Mouse (Mus musculus) midbrain, embryonic 10.5 days (tissue): Measurements from ENCODE around the gene Afp. TPM values are rescaled to one million over a fixed set of nuclear protein-coding genes. Genes with fewer than 3 reads are reported as not detected.
A peak's percentile ranks its signal among the peaks of the same experiment; 100 is the strongest.

ENCODE experiments used
- DNase-seq: peaks from one replicate; pipeline ENCODE4 v3.0.0-alpha.2; 2017; ENCODE audit warnings: low spot score
- H3K27ac ChIP-seq: fragments of 300-500 bp; sonication (generic); replicated peaks from 2 replicates; pipeline ENCODE4 v1.5.1; 2016; ENCODE audit warnings: mild to moderate bottlenecking
- H3K27me3 ChIP-seq: fragments of 300-500 bp; sonication (generic); 2 replicates; pipeline ENCODE4 v1.6.1; 2016; ENCODE audit warnings: low read depth, mild to moderate bottlenecking; ENCODE audit not compliant: poor library complexity, severe bottlenecking
- H3K36me3 ChIP-seq: fragments of 300-500 bp; sonication (generic); 2 replicates; pipeline ENCODE4 v1.6.1; 2016; ENCODE audit warnings: mild to moderate bottlenecking, moderate library complexity
- H3K4me1 ChIP-seq: fragments of 300-500 bp; sonication (generic); 2 replicates; pipeline ENCODE4 v1.6.1; 2016
- H3K4me3 ChIP-seq: fragments of 300-500 bp; sonication (generic); 2 replicates; pipeline ENCODE4 v1.5.1; 2016; ENCODE audit warnings: mild to moderate bottlenecking, moderate library complexity
- H3K9me3 ChIP-seq: fragments of 300-500 bp; sonication (generic); replicated peaks from 2 replicates; pipeline ENCODE4 v1.6.1; 2016; ENCODE audit warnings: mild to moderate bottlenecking
- WGBS: fragments of 180-500 bp; shearing (Covaris S2); methylation state at CpG from one replicate; pipeline ENCODE4 v1.1.7; 2016; 5-methylcytosine and 5-hydroxymethylcytosine counted together
- polyA plus RNA-seq: library from polyadenylated mRNA; unstranded; fragments of >200 nt; fragmentation: Nextera tagmentation; extraction: Ambion mirVana; gene quantifications from 2 replicates; pipeline ENCODE4 v1.2.1, GENCODE M21; 2016

Gene Afp
- polyA plus RNA-seq, 1 experiment from 2014 or later: 0.16 TPM

- Histone ChIP-seq H3K4me1 (no peaks in the 10 kb centered on the region), H3K27me3 (no peaks in the 10 kb centered on the region), H3K9me3 (no peaks in the 10 kb centered on the region), H3K4me3 (no peak overlapping the region), H3K27ac (no peak overlapping the region), H3K36me3 (no peaks in the 10 kb centered on the region)
- no peak for DNase-seq
- 88% methylated on average over 7 of the region's 7 CpGs for WGBS
These were observed 13.0 kb upstream of the Afp start for GRCm38 (mm10) chr5:90477308-90478140.

DNA sequence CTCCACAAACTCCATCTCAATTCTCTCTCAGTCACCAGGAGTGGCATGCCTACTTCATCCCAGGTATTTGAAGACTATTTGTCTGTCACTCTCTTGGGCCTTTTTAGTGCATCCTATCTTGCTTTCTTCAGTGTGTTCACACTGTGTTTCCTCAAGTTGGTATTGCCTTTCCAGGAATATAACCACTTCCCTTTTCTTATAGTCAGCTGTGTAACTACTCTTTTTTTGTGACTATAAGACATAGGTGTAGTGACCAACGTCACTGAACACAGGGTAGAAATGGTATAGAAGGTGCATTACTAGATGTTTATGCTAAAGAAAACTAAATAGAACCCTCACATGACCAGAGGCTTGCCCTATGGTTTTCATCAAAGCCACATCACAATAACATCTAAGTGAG, 11.7 kb upstream of the Afp start:
- WGBS: 91% methylated on average over 1 of the region's 1 CpGs
- no peak for DNase-seq
- H3K9me3 ChIP-seq: no peaks in the 10 kb centered on the region
- H3K27ac ChIP-seq: no peak overlapping the region
- no peaks in the 10 kb centered on the region for H3K27me3 ChIP-seq
- no peaks in the 10 kb centered on the region for H3K4me1 ChIP-seq
- no peak overlapping the region for H3K4me3 ChIP-seq
- H3K36me3 ChIP-seq: no peaks in the 10 kb centered on the region

GRCm38 (mm10) chr5:90485597-90485996, 4.9 kb upstream of the Afp start:
- no peak for DNase-seq
- H3K27ac ChIP-seq: no peak overlapping the region
- no peak overlapping the region for H3K4me3 ChIP-seq
- H3K9me3 ChIP-seq: no peaks in the 10 kb centered on the region
- H3K27me3 ChIP-seq: no peaks in the 10 kb centered on the region
- no peaks in the 10 kb centered on the region for H3K36me3 ChIP-seq
- 91% methylated on average over 7 of the region's 7 CpGs for WGBS
- no peaks in the 10 kb centered on the region for H3K4me1 ChIP-seq

GRCm38 (mm10) chr5:90488323-90488722, 2.2 kb upstream of the Afp start:
- Histone ChIP-seq H3K27ac (no peak overlapping the region), H3K4me3 (no peak overlapping the region), H3K9me3 (no peaks in the 10 kb centered on the region), H3K36me3 (no peaks in the 10 kb centered on the region), H3K4me1 (no peaks in the 10 kb centered on the region), H3K27me3 (no peaks in the 10 kb centered on the region)
- 85% methylated on average over 7 of the region's 7 CpGs for WGBS
- no peak for DNase-seq

DNA sequence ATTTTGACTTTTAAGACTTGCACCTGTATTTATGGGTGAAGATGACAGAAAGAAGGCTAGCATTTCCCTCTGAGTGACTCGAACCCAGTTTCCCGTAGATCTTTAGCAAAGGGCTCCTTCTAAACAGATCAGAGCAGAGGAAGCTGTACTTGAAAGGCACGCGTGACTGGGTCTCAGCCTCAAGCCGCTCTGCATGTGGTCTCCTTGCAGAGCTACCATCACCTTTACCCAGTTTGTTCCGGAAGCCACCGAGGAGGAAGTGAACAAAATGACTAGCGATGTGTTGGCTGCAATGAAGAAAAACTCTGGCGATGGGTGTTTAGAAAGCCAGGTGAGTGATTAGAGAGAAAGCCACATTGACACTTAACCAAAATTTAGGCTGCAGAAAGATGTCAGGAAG, 1.9 kb downstream of the Afp start:
- Histone ChIP-seq H3K27ac (no peak overlapping the region), H3K4me3 (no peak overlapping the region), H3K36me3 (no peaks in the 10 kb centered on the region), H3K4me1 (no peaks in the 10 kb centered on the region), H3K9me3 (no peaks in the 10 kb centered on the region), H3K27me3 (no peaks in the 10 kb centered on the region)
- DNase-seq: no peak
- 78% methylated on average over 9 of the region's 9 CpGs for WGBS

GRCm38 (mm10) chr5:90494308-90494707, 3.8 kb downstream of the Afp start:
- WGBS: 87% methylated on average over 4 of the region's 4 CpGs
- H3K27ac ChIP-seq: no peak overlapping the region
- no peaks in the 10 kb centered on the region for H3K27me3 ChIP-seq
- H3K36me3 ChIP-seq: no peaks in the 10 kb centered on the region
- no peaks in the 10 kb centered on the region for H3K4me1 ChIP-seq
- DNase-seq: no peak
- H3K4me3 ChIP-seq: no peak overlapping the region
- H3K9me3 ChIP-seq: no peaks in the 10 kb centered on the region

- Histone ChIP-seq H3K27me3 (no peaks in the 10 kb centered on the region), H3K4me1 (no peaks in the 10 kb centered on the region), H3K36me3 (no peaks in the 10 kb centered on the region), H3K9me3 (no peaks in the 10 kb centered on the region), H3K27ac (no peak overlapping the region), H3K4me3 (no peak overlapping the region)
- no peak for DNase-seq
- WGBS: 71% methylated on average over 7 of the region's 7 CpGs
These were observed 9.0 kb downstream of the Afp start for GRCm38 (mm10) chr5:90499509-90499908.

GRCm38 (mm10) chr5:90500714-90501113, 10.2 kb downstream of the Afp start:
- DNase-seq: peak; percentile 75
- Histone ChIP-seq H3K36me3 (no peaks in the 10 kb centered on the region), H3K27me3 (no peaks in the 10 kb centered on the region), H3K4me1 (no peaks in the 10 kb centered on the region), H3K9me3 (no peaks in the 10 kb centered on the region), H3K4me3 (no peak overlapping the region), H3K27ac (no peak overlapping the region)
- WGBS: 9% methylated on average over 6 of the region's 6 CpGs

DNA sequence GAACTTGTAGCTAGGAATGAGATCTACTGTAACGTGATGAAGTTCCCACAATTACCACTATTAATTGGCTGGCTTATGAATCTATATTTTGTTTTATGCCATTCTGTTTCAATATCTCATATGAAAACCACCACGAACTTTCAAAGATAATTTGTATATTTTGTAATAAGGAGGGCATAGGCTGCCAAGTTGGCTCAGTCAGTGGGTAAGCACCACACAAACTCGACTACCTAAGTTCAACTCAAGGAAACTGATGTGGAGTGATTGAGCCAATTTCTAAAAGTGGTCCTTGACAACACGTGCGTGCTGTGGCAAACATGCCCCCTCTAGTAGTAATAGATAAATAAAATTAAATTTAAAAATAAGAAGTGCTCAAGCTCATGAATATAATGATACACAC, 11.2 kb downstream of the Afp start:
- no peak overlapping the region for H3K4me3 ChIP-seq
- H3K4me1 ChIP-seq: no peaks in the 10 kb centered on the region
- no peaks in the 10 kb centered on the region for H3K9me3 ChIP-seq
- H3K27me3 ChIP-seq: no peaks in the 10 kb centered on the region
- no peaks in the 10 kb centered on the region for H3K36me3 ChIP-seq
- no peak for DNase-seq
- no peak overlapping the region for H3K27ac ChIP-seq
- 91% methylated on average over 5 of the region's 5 CpGs for WGBS

DNA sequence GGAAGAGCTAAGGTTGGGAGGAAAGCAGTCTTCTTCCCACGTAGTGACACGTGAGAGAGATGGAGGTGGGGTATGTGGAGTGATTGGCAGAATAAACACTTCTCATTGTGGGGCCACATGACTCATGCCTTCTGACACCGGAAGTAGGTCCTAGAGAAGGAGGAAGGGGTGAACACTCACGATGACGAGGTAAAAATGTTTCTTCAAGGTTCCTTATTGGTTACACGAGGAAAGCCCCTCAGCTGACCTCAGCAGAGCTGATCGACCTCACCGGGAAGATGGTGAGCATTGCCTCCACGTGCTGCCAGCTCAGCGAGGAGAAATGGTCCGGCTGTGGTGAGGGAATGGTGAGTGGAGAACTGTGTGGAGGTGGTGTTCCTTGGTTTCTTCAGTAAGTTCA, 14.2 kb downstream of the Afp start:
- 86% methylated on average over 11 of the region's 11 CpGs for WGBS
- Histone ChIP-seq H3K27ac (no peak overlapping the region), H3K4me3 (no peak overlapping the region), H3K36me3 (no peaks in the 10 kb centered on the region), H3K9me3 (no peaks in the 10 kb centered on the region), H3K27me3 (no peaks in the 10 kb centered on the region), H3K4me1 (peaks cover 6% of the 10 kb centered on the region)
- DNase-seq: no peak

DNA sequence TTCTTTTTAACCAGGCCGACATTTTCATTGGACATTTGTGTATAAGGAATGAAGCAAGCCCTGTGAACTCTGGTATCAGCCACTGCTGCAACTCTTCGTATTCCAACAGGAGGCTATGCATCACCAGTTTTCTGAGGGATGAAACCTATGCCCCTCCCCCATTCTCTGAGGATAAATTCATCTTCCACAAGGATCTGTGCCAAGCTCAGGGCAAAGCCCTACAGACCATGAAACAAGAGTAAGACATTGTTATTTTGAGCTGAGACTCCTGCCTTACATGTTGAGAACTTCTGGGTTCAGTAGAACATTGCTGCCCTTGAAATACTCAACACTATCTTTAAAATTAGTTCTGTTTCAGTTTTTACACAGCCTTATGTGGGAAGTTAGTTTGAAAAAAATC, 16.0 kb downstream of the Afp start:
- H3K9me3 ChIP-seq: no peaks in the 10 kb centered on the region
- H3K4me1 ChIP-seq: peaks cover 6% of the 10 kb centered on the region
- no peaks in the 10 kb centered on the region for H3K36me3 ChIP-seq
- no peak for DNase-seq
- no peak overlapping the region for H3K4me3 ChIP-seq
- no peak overlapping the region for H3K27ac ChIP-seq
- no peaks in the 10 kb centered on the region for H3K27me3 ChIP-seq
- 68% methylated on average over 2 of the region's 2 CpGs for WGBS

DNA sequence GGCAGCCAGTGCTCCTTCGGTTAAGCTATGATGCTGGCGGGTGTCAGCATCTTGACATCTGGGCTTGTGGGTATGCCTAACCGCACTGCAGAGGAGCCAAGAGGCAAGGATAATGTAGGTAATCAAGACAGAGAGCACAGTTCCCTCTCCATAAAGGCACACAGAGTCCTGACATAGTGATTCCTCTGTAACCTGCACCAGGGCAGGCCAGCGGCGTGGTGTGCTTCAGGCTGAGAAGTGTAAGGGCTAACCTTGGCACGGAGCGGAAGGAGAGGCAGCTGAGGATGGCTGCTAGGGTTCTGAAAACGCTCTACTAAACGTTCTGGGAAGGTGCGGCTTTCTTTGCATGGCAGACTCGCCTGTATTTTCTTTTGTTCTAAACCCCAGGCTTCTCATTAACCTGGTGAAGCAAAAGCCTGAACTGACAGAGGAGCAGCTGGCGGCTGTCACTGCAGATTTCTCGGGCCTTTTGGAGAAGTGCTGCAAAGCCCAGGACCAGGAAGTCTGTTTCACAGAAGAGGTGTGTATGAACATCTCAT, 16.9 kb downstream of the Afp start:
- no peaks in the 10 kb centered on the region for H3K27me3 ChIP-seq
- H3K4me1 ChIP-seq: peaks cover 6% of the 10 kb centered on the region
- H3K36me3 ChIP-seq: no peaks in the 10 kb centered on the region
- peak overlapping the region; percentile 39 for H3K27ac ChIP-seq
- 53% methylated on average over 13 of the region's 13 CpGs for WGBS
- no peaks in the 10 kb centered on the region for H3K9me3 ChIP-seq
- DNase-seq: peak; percentile 14
- no peak overlapping the region for H3K4me3 ChIP-seq

GRCm38 (mm10) chr5:90509828-90510592, 19.5 kb downstream of the Afp start:
- DNase-seq: no peak
- WGBS: 93% methylated on average over 5 of the region's 5 CpGs
- Histone ChIP-seq H3K36me3 (no peaks in the 10 kb centered on the region), H3K4me1 (peaks cover 6% of the 10 kb centered on the region), H3K9me3 (no peaks in the 10 kb centered on the region), H3K27ac (no peak overlapping the region), H3K4me3 (no peak overlapping the region), H3K27me3 (no peaks in the 10 kb centered on the region)
